Mouse (Mus musculus): ENCODE results near the gene Pyroxd1. TPM values are rescaled to one million over a fixed set of nuclear protein-coding genes. Genes with fewer than 3 reads are reported as not detected.
A peak's percentile ranks its signal among the peaks of the same experiment; 100 is the strongest.
"Not testable (repeated sequence)": the region's sequence is repeated elsewhere in the genome, so short reads cannot be mapped to it uniquely, and the experiment has no call there.

Gene Pyroxd1
- polyA plus RNA-seq, 1 experiment from 2014 or later, result 16.0 TPM

- Histone ChIP-seq H3K9ac (ENCODE audit: low read length) (no peak overlapping the region), H3K4me3 (ENCODE audit: low read depth, low read length) (no peak overlapping the region), H3K27me3 (ENCODE audit: control insufficient read depth, insufficient read depth, low read length) (no peaks in the 10 kb centered on the region), H3K4me1 (ENCODE audit: control insufficient read depth, insufficient read depth, low read length) (no peaks in the 10 kb centered on the region), H3K4me2 (ENCODE audit: low read depth, severe bottlenecking) (no peak overlapping the region), H3K36me3 (ENCODE audit: control insufficient read depth, insufficient read depth, low read length) (no peaks in the 10 kb centered on the region), H3K27ac (replicated peaks; ENCODE audit: low read depth, low read length) (no peak overlapping the region), H3K9me3 (ENCODE audit: control insufficient read depth, low read length) (no peaks in the 10 kb centered on the region)
- ATAC-seq (ENCODE audit: insufficient number of reproducible peaks, low FRiP score, low TSS enrichment, low read depth), result no peak
- 45% methylated on average over 2 of the region's 2 CpGs for WGBS
- no peak for DNase-seq (ENCODE audit: low spot score)
These were observed 5.9 kb upstream of the Pyroxd1 start for GRCm38 (mm10) chr6:142339576-142339975.

- ATAC-seq (ENCODE audit: insufficient number of reproducible peaks, low FRiP score, low TSS enrichment, low read depth), result no peak
- no peak overlapping the region for H3K9ac ChIP-seq (ENCODE audit: low read length)
- 71% methylated on average over 2 of the region's 2 CpGs for WGBS
These were observed 1.9 kb upstream of the Pyroxd1 start for GRCm38 (mm10) chr6:142343561-142343960.

GRCm38 (mm10) chr6:142346181-142347110, 992 bp downstream of the Pyroxd1 start:
- WGBS, result 58% methylated on average over 12 of the region's 12 CpGs
- Histone ChIP-seq H3K4me3 (ENCODE audit: low read depth, low read length) (peak overlapping the region; percentile 65), H3K36me3 (ENCODE audit: control insufficient read depth, insufficient read depth, low read length) (0 out of 2 replicates have a peak, but pooled peaks cover 2% of the 10 kb centered on the region), H3K27ac (replicated peaks; ENCODE audit: low read depth, low read length) (no peak overlapping the region), H3K4me2 (ENCODE audit: low read depth, severe bottlenecking) (peak overlapping the region; percentile 38), H3K9ac (ENCODE audit: low read length) (no peak overlapping the region), H3K27me3 (ENCODE audit: control insufficient read depth, insufficient read depth, low read length) (no peaks in the 10 kb centered on the region), H3K4me1 (ENCODE audit: control insufficient read depth, insufficient read depth, low read length) (0 out of 2 replicates have a peak, but pooled peaks cover 3% of the 10 kb centered on the region), H3K9me3 (ENCODE audit: control insufficient read depth, low read length) (no peaks in the 10 kb centered on the region)
- DNase-seq (ENCODE audit: low spot score) (no peak), ATAC-seq (ENCODE audit: insufficient number of reproducible peaks, low FRiP score, low TSS enrichment, low read depth) (no peak)

More at GRCm38 (mm10) chr6:142343561-142343960, 1.9 kb upstream of the Pyroxd1 start:
- Histone ChIP-seq H3K27ac (replicated peaks; ENCODE audit: low read depth, low read length) (no peak overlapping the region), H3K4me2 (ENCODE audit: low read depth, severe bottlenecking) (no peak overlapping the region), H3K9me3 (ENCODE audit: control insufficient read depth, low read length) (no peaks in the 10 kb centered on the region), H3K36me3 (ENCODE audit: control insufficient read depth, insufficient read depth, low read length) (no peaks in the 10 kb centered on the region), H3K4me1 (ENCODE audit: control insufficient read depth, insufficient read depth, low read length) (0 out of 2 replicates have a peak, but pooled peaks cover 3% of the 10 kb centered on the region), H3K27me3 (ENCODE audit: control insufficient read depth, insufficient read depth, low read length) (no peaks in the 10 kb centered on the region), H3K4me3 (ENCODE audit: low read depth, low read length) (no peak overlapping the region)
- DNase-seq (ENCODE audit: low spot score), result peak; percentile 62

GRCm38 (mm10) chr6:142347431-142348385, 2.3 kb downstream of the Pyroxd1 start:
- no peak overlapping the region for H3K9ac ChIP-seq (ENCODE audit: low read length)
- no peak for DNase-seq (ENCODE audit: low spot score)
- no peak overlapping the region for H3K4me3 ChIP-seq (ENCODE audit: low read depth, low read length)

GRCm38 (mm10) chr6:142352099-142352498, 6.6 kb downstream of the Pyroxd1 start:
- not testable (repeated sequence) for H3K36me3 ChIP-seq (ENCODE audit: control insufficient read depth, insufficient read depth, low read length); H3K9me3 ChIP-seq (ENCODE audit: control insufficient read depth, low read length); H3K27me3 ChIP-seq (ENCODE audit: control insufficient read depth, insufficient read depth, low read length); H3K27ac ChIP-seq (replicated peaks; ENCODE audit: low read depth, low read length); H3K4me3 ChIP-seq (ENCODE audit: low read depth, low read length); ATAC-seq (ENCODE audit: insufficient number of reproducible peaks, low FRiP score, low TSS enrichment, low read depth); H3K4me2 ChIP-seq (ENCODE audit: low read depth, severe bottlenecking); H3K9ac ChIP-seq (ENCODE audit: low read length); H3K4me1 ChIP-seq (ENCODE audit: control insufficient read depth, insufficient read depth, low read length); DNase-seq (ENCODE audit: low spot score)
- WGBS, result 95% methylated on average over 3 of the region's 3 CpGs

More at GRCm38 (mm10) chr6:142347431-142348385, 2.3 kb downstream of the Pyroxd1 start:
- Histone ChIP-seq H3K4me2 (ENCODE audit: low read depth, severe bottlenecking) (no peak overlapping the region), H3K27ac (replicated peaks; ENCODE audit: low read depth, low read length) (no peak overlapping the region), H3K27me3 (ENCODE audit: control insufficient read depth, insufficient read depth, low read length) (no peaks in the 10 kb centered on the region), H3K36me3 (ENCODE audit: control insufficient read depth, insufficient read depth, low read length) (0 out of 2 replicates have a peak, but pooled peaks cover 2% of the 10 kb centered on the region), H3K4me1 (ENCODE audit: control insufficient read depth, insufficient read depth, low read length) (0 out of 2 replicates have a peak, but pooled peaks cover 3% of the 10 kb centered on the region), H3K9me3 (ENCODE audit: control insufficient read depth, low read length) (no peaks in the 10 kb centered on the region)
- no peak for ATAC-seq (ENCODE audit: insufficient number of reproducible peaks, low FRiP score, low TSS enrichment, low read depth)
- 86% methylated on average over 11 of the region's 11 CpGs for WGBS

GRCm38 (mm10) chr6:142357106-142357505, 11.7 kb downstream of the Pyroxd1 start:
- H3K4me1 ChIP-seq (ENCODE audit: control insufficient read depth, insufficient read depth, low read length), result no peaks in the 10 kb centered on the region
- no peaks in the 10 kb centered on the region for H3K9me3 ChIP-seq (ENCODE audit: control insufficient read depth, low read length)
- DNase-seq (ENCODE audit: low spot score) (no peak), ATAC-seq (ENCODE audit: insufficient number of reproducible peaks, low FRiP score, low TSS enrichment, low read depth) (no peak)
- no peak overlapping the region for H3K4me2 ChIP-seq (ENCODE audit: low read depth, severe bottlenecking)
- WGBS, result 66% methylated on average over 7 of the region's 7 CpGs
- H3K27ac ChIP-seq (replicated peaks; ENCODE audit: low read depth, low read length), result no peak overlapping the region
- H3K9ac ChIP-seq (ENCODE audit: low read length), result no peak overlapping the region
- H3K36me3 ChIP-seq (ENCODE audit: control insufficient read depth, insufficient read depth, low read length), result no peaks in the 10 kb centered on the region
- no peak overlapping the region for H3K4me3 ChIP-seq (ENCODE audit: low read depth, low read length)
- H3K27me3 ChIP-seq (ENCODE audit: control insufficient read depth, insufficient read depth, low read length), result no peaks in the 10 kb centered on the region

- DNase-seq (ENCODE audit: low spot score), result no peak
- Histone ChIP-seq H3K27me3 (ENCODE audit: control insufficient read depth, insufficient read depth, low read length) (no peaks in the 10 kb centered on the region), H3K4me3 (ENCODE audit: low read depth, low read length) (no peak overlapping the region), H3K9me3 (ENCODE audit: control insufficient read depth, low read length) (no peaks in the 10 kb centered on the region), H3K9ac (ENCODE audit: low read length) (no peak overlapping the region), H3K36me3 (ENCODE audit: control insufficient read depth, insufficient read depth, low read length) (no peaks in the 10 kb centered on the region), H3K4me1 (ENCODE audit: control insufficient read depth, insufficient read depth, low read length) (no peaks in the 10 kb centered on the region), H3K4me2 (ENCODE audit: low read depth, severe bottlenecking) (no peak overlapping the region), H3K27ac (replicated peaks; ENCODE audit: low read depth, low read length) (no peak overlapping the region)
- no peak for ATAC-seq (ENCODE audit: insufficient number of reproducible peaks, low FRiP score, low TSS enrichment, low read depth)
- 91% methylated on average over 6 of the region's 6 CpGs for WGBS
These were observed 16.6 kb downstream of the Pyroxd1 start for GRCm38 (mm10) chr6:142362036-142362435.

GRCm38 (mm10) chr6:142363019-142363576, 17.6 kb downstream of the Pyroxd1 start:
- H3K4me2 ChIP-seq (ENCODE audit: low read depth, severe bottlenecking), result no peak overlapping the region
- H3K9me3 ChIP-seq (ENCODE audit: control insufficient read depth, low read length), result no peaks in the 10 kb centered on the region
- WGBS, result 77% methylated on average over 9 of the region's 9 CpGs
- H3K9ac ChIP-seq (ENCODE audit: low read length), result no peak overlapping the region
- no peaks in the 10 kb centered on the region for H3K4me1 ChIP-seq (ENCODE audit: control insufficient read depth, insufficient read depth, low read length)
- DNase-seq (ENCODE audit: low spot score), result no peak
- no peaks in the 10 kb centered on the region for H3K36me3 ChIP-seq (ENCODE audit: control insufficient read depth, insufficient read depth, low read length)
- H3K27me3 ChIP-seq (ENCODE audit: control insufficient read depth, insufficient read depth, low read length), result no peaks in the 10 kb centered on the region
- no peak overlapping the region for H3K27ac ChIP-seq (replicated peaks; ENCODE audit: low read depth, low read length)
- ATAC-seq (ENCODE audit: insufficient number of reproducible peaks, low FRiP score, low TSS enrichment, low read depth), result no peak
- no peak overlapping the region for H3K4me3 ChIP-seq (ENCODE audit: low read depth, low read length)

Measured in limb, embryonic 11.5 days (tissue).